Mouse (Mus musculus): Measurements from ENCODE around the gene Smad3.

GRCm38 (mm10) chr9:63790222-63790621 lies 32.4 kb upstream of the Smad3 start:
- TF ChIP-seq POLR2A (IDR thresholded peaks at IDR 0.05; ENCODE audit: low read depth, low read length) (no peak), CTCF (IDR thresholded peaks at IDR 0.05; ENCODE audit: extremely low read depth, insufficient read depth, insufficient read length, insufficient replicate concordance) (no peak)

Data from spleen, adult 2 months (tissue).